Mouse (Mus musculus) intestine, embryonic 16.5 days (tissue): Measurements from ENCODE around the gene A630089N07Rik. TPM values are rescaled to one million over a fixed set of nuclear protein-coding genes. Genes with fewer than 3 reads are reported as not detected.
A peak's percentile ranks its signal among the peaks of the same experiment; 100 is the strongest.
"Not testable (repeated sequence)": the region's sequence is repeated elsewhere in the genome, so short reads cannot be mapped to it uniquely, and the experiment has no call there.

Experiments
- ATAC-seq: fragments of 200-750 bp; cut with Nextera tagmentation; 2 replicates; pipeline ENCODE4 v1.8.0; 2017; ENCODE audit warnings: moderate TSS enrichment, moderate library complexity
- H3K27ac ChIP-seq: fragments of 300-500 bp; sonication (generic); 2 replicates; pipeline ENCODE4 v1.5.1; 2014; ENCODE audit warnings: mild to moderate bottlenecking, low read length
- H3K27me3 ChIP-seq: fragments of 300-500 bp; sonication (generic); replicated peaks from 2 replicates; pipeline ENCODE4 v1.6.1; 2014; ENCODE audit warnings: low read length, control low read depth, mixed read lengths; ENCODE audit not compliant: control insufficient read depth, insufficient read depth
- H3K36me3 ChIP-seq: fragments of 300-500 bp; sonication (generic); 2 replicates; pipeline ENCODE4 v1.6.1; 2014; ENCODE audit warnings: low read length, control low read depth; ENCODE audit not compliant: control insufficient read depth, insufficient read depth
- H3K4me1 ChIP-seq: fragments of 300-500 bp; sonication (generic); 2 replicates; pipeline ENCODE4 v1.6.1; 2014; ENCODE audit warnings: low read length, control low read depth, mixed read lengths; ENCODE audit not compliant: control insufficient read depth, insufficient read depth
- H3K4me2 ChIP-seq: fragments of 300-500 bp; sonication (generic); 2 replicates; pipeline ENCODE4 v1.6.1; 2014; ENCODE audit warnings: low read depth, low read length, control low read depth
- H3K4me3 ChIP-seq: fragments of 300-500 bp; sonication (generic); 2 replicates; pipeline ENCODE4 v1.5.1; 2014; ENCODE audit warnings: mild to moderate bottlenecking, low read length
- H3K9ac ChIP-seq: fragments of 300-500 bp; sonication (generic); 2 replicates; pipeline ENCODE4 v1.6.1; 2014; ENCODE audit warnings: low read depth, low read length
- H3K9me3 ChIP-seq: fragments of 300-500 bp; sonication (generic); 2 replicates; pipeline ENCODE4 v1.6.1; 2016; ENCODE audit warnings: low read length, control low read depth; ENCODE audit not compliant: control insufficient read depth
- WGBS: fragments of 180-500 bp; shearing (Covaris S2); extraction: QIAGEN DNeasy Blood & Tissue Kit; methylation state at CpG from one replicate; pipeline ENCODE4 v1.1.7; 2014; 5-methylcytosine and 5-hydroxymethylcytosine counted together
- polyA plus RNA-seq: library from polyadenylated mRNA; unstranded; fragments of >200 nt; fragmentation: Nextera tagmentation; extraction: Ambion mirVana; gene quantifications from 2 replicates; pipeline ENCODE4 v1.2.1, GENCODE M21; 2015

The A630089N07Rik gene
- polyA plus RNA-seq, 1 experiment from 2014 or later = 13.4 TPM

DNA sequence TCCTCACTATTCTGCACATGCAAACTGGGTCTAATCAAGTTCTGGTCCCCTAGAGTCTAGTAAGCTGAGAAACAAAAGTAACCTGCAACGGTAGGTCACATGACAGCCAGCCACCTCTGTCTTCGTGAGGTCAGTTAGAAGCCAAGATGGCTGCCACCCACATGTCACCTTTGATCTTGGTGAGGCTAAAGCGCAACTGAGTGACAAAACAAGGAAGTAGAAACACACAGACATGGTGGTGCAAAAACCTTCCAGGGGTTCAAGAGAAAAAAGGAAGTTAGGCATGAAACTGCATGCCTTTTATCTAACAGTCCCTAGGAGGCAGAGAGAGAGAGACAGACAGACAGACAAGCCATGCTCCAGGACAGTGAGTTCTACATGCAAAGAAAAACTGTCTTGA, 60.2 kb downstream of the A630089N07Rik start:
- ATAC-seq = no peak
- no peaks in the 10 kb centered on the region for H3K4me1 ChIP-seq
- no peak overlapping the region for H3K4me3 ChIP-seq
- H3K9ac ChIP-seq = no peak overlapping the region
- WGBS = 96% methylated on average over 3 of the region's 3 CpGs
- H3K36me3 ChIP-seq = peaks cover 2% of the 10 kb centered on the region; the same call in 1 of the 2 replicates
- no peak overlapping the region for H3K4me2 ChIP-seq
- no peak overlapping the region for H3K27ac ChIP-seq
- no peaks in the 10 kb centered on the region for H3K27me3 ChIP-seq
- 0 out of 2 replicates have a peak, but pooled peaks cover 3% of the 10 kb centered on the region for H3K9me3 ChIP-seq

DNA sequence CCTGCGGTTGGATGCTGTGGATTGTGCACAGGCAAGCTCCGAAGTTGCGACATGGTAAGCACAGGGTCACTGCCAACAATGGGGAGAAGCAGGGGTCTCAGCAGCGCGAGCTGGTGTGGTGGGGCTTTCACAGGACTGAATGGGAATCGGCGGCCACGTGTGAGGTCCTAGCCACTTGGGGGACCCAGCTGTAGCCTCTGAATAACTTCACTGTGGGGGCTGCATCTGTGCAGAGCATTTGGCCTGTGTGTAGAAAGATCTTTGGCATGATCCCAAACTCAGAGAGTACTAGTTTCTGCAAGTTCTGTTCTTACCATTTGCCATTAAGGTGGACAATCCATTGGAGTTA, 84.9 kb downstream of the A630089N07Rik start:
- Histone ChIP-seq H3K4me1 (peaks cover 13% of the 10 kb centered on the region), H3K4me3 (peak overlapping the region; percentile 64), H3K4me2 (peak overlapping the region; percentile 61), H3K27ac (peak overlapping the region; percentile 92), H3K9ac (peak overlapping the region; percentile 70)
- under 1% methylated on average over 8 of the region's 8 CpGs for WGBS
- peak; percentile 47; the same call in 1 of the 2 replicates for ATAC-seq
- H3K9me3 ChIP-seq, H3K27me3 ChIP-seq, H3K36me3 ChIP-seq: not testable (repeated sequence)

DNA sequence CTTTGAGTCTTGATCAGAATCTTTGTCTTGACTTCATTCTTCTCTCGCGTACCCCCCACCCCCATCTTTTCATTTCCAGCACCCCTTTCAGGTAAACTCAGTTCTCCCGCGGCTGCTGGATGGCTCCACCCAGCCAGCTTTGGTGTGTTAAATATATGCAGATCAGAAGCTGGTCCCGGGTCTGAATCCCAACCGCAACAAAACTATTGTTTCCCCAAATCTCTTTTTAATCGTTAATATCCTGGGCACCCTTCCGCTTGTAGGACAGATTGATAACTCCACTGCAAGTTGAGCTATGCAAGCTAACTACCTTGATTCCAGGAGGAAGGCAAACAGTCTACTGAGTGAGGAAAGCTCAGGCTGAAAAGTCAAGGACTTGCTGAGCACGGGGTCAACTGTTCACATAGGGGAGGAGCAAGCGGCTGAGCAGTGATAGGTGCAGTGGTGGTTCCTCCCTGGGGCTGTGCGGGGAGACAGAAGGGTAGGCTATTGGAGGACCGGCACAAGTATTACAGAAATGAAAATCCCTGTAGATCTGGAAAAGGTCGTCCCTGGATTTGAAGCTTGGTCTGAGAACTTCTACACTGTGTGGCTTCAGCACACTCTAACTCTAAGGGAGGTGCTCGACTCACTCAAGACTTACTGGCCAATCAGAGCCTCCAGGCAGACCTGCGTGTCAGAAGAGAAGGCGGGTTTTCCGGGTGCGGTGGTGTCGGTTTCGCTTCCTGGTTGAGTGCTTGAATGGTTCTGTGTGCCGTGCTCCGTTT, 85.5 kb downstream of the A630089N07Rik start, which contains the start of gene B230307C23Rik:
Gene B230307C23Rik, plus strand, starts transcription at position 700 of the 767 bp plus-strand sequence.
- Histone ChIP-seq H3K27me3 (no peaks in the 10 kb centered on the region), H3K4me2 (peak within 1 kb of the TSS; percentile 61), H3K9me3 (peaks cover 4% of the 10 kb centered on the region; the same call in 1 of the 2 replicates), H3K36me3 (0 out of 2 replicates have a peak, but pooled peaks cover 4% of the 10 kb centered on the region), H3K9ac (peak within 1 kb of the TSS; percentile 70), H3K4me3 (peak within 1 kb of the TSS; percentile 64), H3K27ac (peak within 1 kb of the TSS; percentile 92), H3K4me1 (peaks cover 13% of the 10 kb centered on the region)
- peak; percentile 99 for ATAC-seq
- 2% methylated on average over 22 of the region's 22 CpGs for WGBS

DNA sequence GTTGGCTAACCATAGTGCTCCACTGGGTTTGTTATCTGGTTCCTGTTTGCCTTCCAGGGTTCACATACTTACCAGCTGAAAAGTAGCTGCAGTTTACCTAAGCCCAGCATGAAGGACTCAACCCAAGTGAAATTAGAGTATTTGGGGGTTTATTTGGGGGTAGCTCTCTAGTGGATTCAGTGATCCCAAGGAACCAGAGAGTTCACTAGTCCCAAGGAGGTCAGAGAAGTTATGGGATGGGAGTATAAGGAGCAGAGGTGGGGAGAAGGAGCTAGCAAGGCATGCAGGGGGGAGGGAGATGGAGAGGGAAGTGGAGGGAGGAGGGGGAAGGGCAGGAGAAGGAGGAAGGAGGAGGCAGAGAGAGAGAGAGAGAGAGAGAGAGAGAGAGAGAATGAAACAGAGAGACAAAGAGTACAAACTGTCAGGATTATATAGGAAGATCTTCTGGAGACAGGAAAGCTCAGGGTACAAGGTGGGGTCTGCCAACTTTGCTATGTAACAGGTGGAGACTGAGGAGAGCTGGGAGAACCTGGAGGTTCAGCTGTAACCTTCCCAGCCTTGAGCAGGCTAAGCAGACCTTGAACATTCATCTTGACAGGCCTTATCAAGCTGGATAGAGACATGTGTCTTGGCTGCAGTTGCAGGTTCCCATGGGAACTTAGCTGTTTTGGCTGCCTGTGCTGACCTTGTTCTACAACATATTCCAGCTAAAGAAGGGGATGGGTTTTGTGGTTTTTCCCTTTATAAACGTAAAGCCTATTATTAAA, 86.2 kb downstream of the A630089N07Rik start:
- ATAC-seq = peak; percentile 22
- Histone ChIP-seq H3K4me2 (peak overlapping the region; percentile 61), H3K9me3 (peaks cover 4% of the 10 kb centered on the region; the same call in 1 of the 2 replicates), H3K36me3 (0 out of 2 replicates have a peak, but pooled peaks cover 4% of the 10 kb centered on the region), H3K4me3 (peak overlapping the region; percentile 64), H3K27me3 (no peaks in the 10 kb centered on the region), H3K9ac (peak overlapping the region; percentile 70), H3K27ac (peak overlapping the region; percentile 92), H3K4me1 (peaks cover 13% of the 10 kb centered on the region)
- 5% methylated on average over 1 of the region's 1 CpGs for WGBS

DNA sequence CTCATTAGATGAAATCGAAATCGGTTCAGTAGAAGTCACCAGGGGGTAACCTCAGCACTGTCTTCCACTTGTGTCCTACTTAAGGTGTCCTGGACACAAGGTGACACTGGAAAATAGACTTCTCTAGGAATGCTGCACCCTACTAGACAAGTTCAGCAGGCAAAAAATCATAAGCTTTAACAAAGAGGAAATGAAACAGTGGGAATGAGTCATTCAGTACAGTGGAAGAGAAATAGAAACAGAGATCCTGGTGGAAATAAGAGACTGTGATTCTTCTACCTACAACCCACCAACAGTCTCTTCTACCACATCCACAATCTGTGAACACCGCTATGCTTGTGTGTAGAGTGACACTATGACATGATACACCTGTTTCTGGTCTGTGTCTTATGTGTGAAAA, 89.8 kb downstream of the A630089N07Rik start:
- not testable (repeated sequence) for H3K9me3 ChIP-seq
- 70% methylated on average over 3 of the region's 3 CpGs for WGBS

DNA sequence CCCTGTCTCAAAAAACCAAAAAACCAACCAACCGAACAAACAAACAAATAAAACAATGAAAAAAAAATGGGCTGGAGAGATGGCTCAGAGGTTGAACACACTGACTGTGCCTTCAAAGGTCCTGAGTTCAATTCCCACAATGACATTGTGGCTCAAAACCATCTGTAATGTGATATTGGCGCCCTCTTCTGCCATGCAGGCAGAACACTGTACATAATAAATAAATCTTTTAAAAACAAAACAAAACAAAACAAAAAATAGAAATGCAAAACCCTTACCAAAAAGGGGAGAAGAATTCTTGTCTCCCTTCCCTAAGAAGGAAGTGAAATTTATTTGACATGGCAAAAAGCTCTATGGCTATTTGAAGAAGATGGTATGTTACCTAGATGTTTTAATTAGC, 90.7 kb downstream of the A630089N07Rik start:
- Histone ChIP-seq H3K36me3 (no peaks in the 10 kb centered on the region), H3K9ac (no peak overlapping the region), H3K27ac (no peak overlapping the region), H3K9me3 (no peaks in the 10 kb centered on the region), H3K27me3 (no peaks in the 10 kb centered on the region), H3K4me2 (no peak overlapping the region), H3K4me3 (no peak overlapping the region), H3K4me1 (peaks cover 8% of the 10 kb centered on the region; the same call in 1 of the 2 replicates)
- no peak for ATAC-seq
- 82% methylated on average over 2 of the region's 2 CpGs for WGBS

More for the DNA sequence above, 89.8 kb downstream of the A630089N07Rik start:
- H3K27me3 ChIP-seq, H3K4me2 ChIP-seq, H3K36me3 ChIP-seq, H3K9ac ChIP-seq, H3K4me1 ChIP-seq, ATAC-seq, H3K27ac ChIP-seq, H3K4me3 ChIP-seq: not testable (repeated sequence)

DNA sequence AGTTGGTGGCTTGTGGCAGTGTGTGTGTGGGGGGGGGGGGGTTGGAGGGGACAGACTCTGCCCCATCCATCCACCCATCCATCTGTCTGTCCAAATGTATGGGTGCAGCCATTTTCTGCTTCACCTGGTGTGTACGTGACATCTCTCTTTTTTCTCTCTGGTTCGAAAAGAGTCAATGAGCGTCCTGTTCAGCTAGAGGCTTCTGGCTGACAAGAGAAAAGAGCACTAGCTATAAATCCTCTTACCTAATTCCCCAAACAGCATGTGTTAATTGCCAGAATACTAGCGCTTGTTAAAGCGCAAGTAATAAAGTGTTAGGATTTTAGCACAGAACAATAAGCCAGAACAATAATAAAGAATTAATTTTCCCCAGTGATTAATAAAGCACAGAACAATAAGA, 97.7 kb downstream of the A630089N07Rik start:
- ATAC-seq = no peak
- H3K36me3 ChIP-seq = no peaks in the 10 kb centered on the region
- H3K9ac ChIP-seq = no peak overlapping the region
- no peak overlapping the region for H3K27ac ChIP-seq
- H3K4me3 ChIP-seq = no peak overlapping the region
- H3K9me3 ChIP-seq = no peaks in the 10 kb centered on the region
- 65% methylated on average over 5 of the region's 5 CpGs for WGBS
- H3K4me2 ChIP-seq = no peak overlapping the region
- no peaks in the 10 kb centered on the region for H3K27me3 ChIP-seq
- no peaks in the 10 kb centered on the region for H3K4me1 ChIP-seq

DNA sequence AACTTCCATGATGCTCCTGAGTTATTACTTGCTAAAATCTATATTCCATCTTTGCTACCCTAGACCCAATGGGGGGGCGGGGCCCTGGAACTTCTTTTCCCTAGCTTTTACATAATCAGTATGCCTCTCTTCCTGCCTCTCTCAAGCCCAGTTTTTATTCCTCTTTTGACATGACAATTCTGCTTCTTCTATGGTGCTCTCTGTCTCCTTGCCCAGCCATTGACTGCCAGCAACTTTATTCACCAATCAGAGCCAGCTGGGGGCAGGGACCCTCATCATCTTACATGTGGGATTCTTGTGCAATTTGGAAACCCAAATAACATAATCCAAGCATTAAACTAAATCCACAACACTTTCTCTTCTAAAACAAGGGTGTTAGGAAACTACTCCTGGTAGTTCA, 100.9 kb downstream of the A630089N07Rik start:
- H3K9me3 ChIP-seq = no peaks in the 10 kb centered on the region
- 91% methylated on average over 1 of the region's 1 CpGs for whole genome bisulfite sequencing

DNA sequence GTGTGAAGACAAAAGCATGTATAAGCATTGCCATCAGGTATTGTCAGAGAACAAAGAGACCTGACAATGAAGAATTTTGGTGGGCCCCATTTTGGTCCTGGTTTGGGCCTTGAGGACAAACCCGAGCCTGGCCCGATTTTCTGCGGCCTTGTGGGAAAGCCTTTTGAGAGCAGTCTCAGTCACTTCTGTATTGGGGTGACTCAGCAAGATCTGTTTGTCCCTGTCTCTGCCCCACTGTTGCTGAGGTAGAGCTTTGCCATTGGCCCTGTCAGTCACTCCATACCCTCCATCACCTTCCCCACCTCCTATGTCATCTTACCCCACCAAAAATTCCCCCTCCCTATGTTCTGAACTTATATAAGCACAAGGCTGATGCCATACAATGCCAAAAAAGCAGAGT, 104.5 kb downstream of the A630089N07Rik start:
- 90% methylated on average over 3 of the region's 3 CpGs for WGBS
- Histone ChIP-seq H3K36me3 (no peaks in the 10 kb centered on the region), H3K4me1 (no peaks in the 10 kb centered on the region), H3K4me3 (no peak overlapping the region), H3K9ac (no peak overlapping the region), H3K27me3 (no peaks in the 10 kb centered on the region), H3K27ac (no peak overlapping the region), H3K9me3 (no peaks in the 10 kb centered on the region), H3K4me2 (no peak overlapping the region)
- ATAC-seq = no peak

More for the DNA sequence above, 100.9 kb downstream of the A630089N07Rik start:
- no peak for ATAC-seq
- no peak overlapping the region for H3K27ac ChIP-seq
- H3K4me3 ChIP-seq = no peak overlapping the region
- H3K36me3 ChIP-seq = no peaks in the 10 kb centered on the region
- H3K9ac ChIP-seq = no peak overlapping the region
- H3K4me2 ChIP-seq = no peak overlapping the region
- no peaks in the 10 kb centered on the region for H3K27me3 ChIP-seq
- no peaks in the 10 kb centered on the region for H3K4me1 ChIP-seq
